16 mouse cellular contexts compared by ENCODE assay signal in the genomic region with DNA sequence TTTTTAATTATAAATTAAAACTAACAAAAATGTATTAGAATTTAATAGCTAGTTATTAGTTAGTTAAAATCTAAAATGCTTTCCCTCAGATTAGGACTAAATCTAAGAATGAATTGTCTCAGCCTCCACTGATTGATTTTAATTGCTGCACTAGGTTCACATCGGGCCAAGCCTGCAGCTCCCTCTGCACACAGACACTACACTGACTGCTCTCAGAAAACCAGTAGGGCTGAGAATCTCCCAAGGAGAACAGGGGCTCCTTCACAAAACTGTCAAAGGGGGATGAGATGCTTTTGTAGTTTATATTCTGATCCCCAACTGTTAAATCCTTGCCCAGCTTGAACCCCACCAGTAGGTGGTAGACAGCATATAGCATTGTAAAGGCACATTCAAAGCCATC.
"Had no signal": no experiment of that assay in that cellular context is flagged by ENCODE, and none has a peak within 500 bp of the region (broad histone marks: within the 10 kb centered on the region; RNA-seq: fewer than 3 reads in every experiment).

No protein-coding gene starts in this region.

- H3K9me3 ChIP-seq: neural tube, embryonic 13.5 days; neural tube, embryonic 15.5 days; stomach, embryonic 15.5 days had no signal

- H3K4me2 ChIP-seq: neural tube, embryonic 13.5 days; neural tube, embryonic 15.5 days; stomach, embryonic 15.5 days had no signal

- H3K27me3 ChIP-seq: neural tube, embryonic 13.5 days; neural tube, embryonic 15.5 days; stomach, embryonic 15.5 days had no signal

- H3K4me3 ChIP-seq: neural tube, embryonic 13.5 days; neural tube, embryonic 15.5 days; stomach, embryonic 15.5 days had no signal

- H3K36me3 ChIP-seq: neural tube, embryonic 13.5 days; neural tube, embryonic 15.5 days; stomach, embryonic 15.5 days had no signal

- H3K4me1 ChIP-seq: neural tube, embryonic 13.5 days; neural tube, embryonic 15.5 days; stomach, embryonic 15.5 days had no signal

- H3K27ac ChIP-seq: neural tube, embryonic 13.5 days; neural tube, embryonic 15.5 days; stomach, embryonic 15.5 days; stomach, postnatal 0 days had no signal

- DNase-seq: retina, postnatal 1 day; right cerebral cortex, adult 18-20 months; right cerebral cortex, postnatal 14 days; right cerebral cortex, postnatal 25 days; right cerebral cortex, postnatal 4 days; spleen, adult 18-20 months; thymus, adult 18-20 months; thymus, adult 2 months; thymus, postnatal 14 days; thymus, postnatal 25 days; thymus, postnatal 36 days; thymus, postnatal 4 days had no signal

- H3K9ac ChIP-seq: neural tube, embryonic 13.5 days; neural tube, embryonic 15.5 days; stomach, embryonic 15.5 days had no signal
